10 mouse cellular contexts compared by ENCODE assay signal in the genomic region with DNA sequence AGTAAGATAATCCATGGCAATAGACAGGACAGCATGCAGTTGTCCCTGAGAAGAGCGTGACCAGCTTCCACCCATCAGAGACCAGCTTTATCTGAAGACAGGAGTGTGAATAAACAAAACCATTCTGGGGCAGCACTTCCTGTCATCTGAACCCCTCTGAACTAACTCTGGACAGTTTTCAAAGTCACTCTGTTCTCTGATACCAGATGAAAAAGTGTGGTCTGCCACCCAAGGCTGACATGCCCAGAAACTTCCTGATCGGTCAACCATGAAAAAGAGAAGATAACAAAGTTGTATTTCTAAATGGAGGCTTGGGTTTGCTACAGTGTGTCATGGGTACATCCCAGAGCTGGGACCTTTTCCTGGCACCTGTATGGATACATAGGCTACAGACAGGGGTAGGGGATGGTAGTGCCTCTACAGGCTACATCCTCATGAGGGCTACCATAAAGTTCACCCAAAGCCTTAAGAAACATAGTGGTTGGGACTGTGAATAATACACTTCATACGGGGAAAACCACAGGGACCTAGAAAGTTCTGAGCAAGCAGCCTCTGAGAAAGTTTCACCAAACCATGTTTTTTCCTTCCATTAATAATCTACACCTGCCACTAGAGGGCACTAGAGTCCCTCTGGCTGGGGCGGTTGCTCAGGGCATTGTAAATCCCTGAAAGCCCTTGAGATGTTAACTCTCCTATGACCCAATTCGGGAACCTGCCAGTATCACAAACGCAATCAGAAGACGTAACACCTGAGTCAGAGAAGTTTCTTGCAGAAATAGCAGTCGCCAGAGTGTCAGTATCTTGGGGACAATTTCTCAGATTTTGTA. TPM values are rescaled to one million over a fixed set of nuclear protein-coding genes. Genes with fewer than 3 reads are reported as not detected.
DNase-seq lines count a peak whose midpoint lies in the region; ATAC-seq and TF ChIP-seq lines count a peak whose summit lies in the region.
"Had no signal": no experiment of that assay in that cellular context is flagged by ENCODE, and none has a peak within 500 bp of the region (broad histone marks: within the 10 kb centered on the region; RNA-seq: fewer than 3 reads in every experiment).

No protein-coding gene starts in this region.

- H3K36me3 ChIP-seq in testis, adult 2 months (ENCODE audit: control insufficient read depth, insufficient read depth, low read length): no peaks in the 10 kb centered on the region
- H3K36me3 ChIP-seq in forebrain, embryonic 16.5 days (ENCODE audit: control insufficient read depth, insufficient read depth): no peaks in the 10 kb centered on the region
- H3K36me3 ChIP-seq: heart, embryonic 15.5 days; neural tube, embryonic 13.5 days had no signal

- TF ChIP-seq POLR2A in testis, adult 2 months (IDR thresholded peaks at IDR 0.05; ENCODE audit: control insufficient read depth, low read depth, low read length): no peak

- H3K9me3 ChIP-seq in forebrain, embryonic 16.5 days (ENCODE audit: control insufficient read depth, low read length): no peaks in the 10 kb centered on the region
- H3K9me3 ChIP-seq: heart, embryonic 15.5 days; neural tube, embryonic 13.5 days had no signal

- intact Hi-C loops in heart, postnatal 25 days (cut with DNase I): no loop called here

- WGBS in forebrain, embryonic 16.5 days: 69% methylated on average over 8 of the region's 8 CpGs

- TF ChIP-seq CTCF in testis, adult 2 months (IDR thresholded peaks at IDR 0.05; ENCODE audit: control insufficient read depth, insufficient read depth, insufficient replicate concordance, low read depth, low read length): peak; percentile 65; the same call in 1 of the 2 replicates

- no peak overlapping the region for H3K4me2 ChIP-seq in forebrain, embryonic 16.5 days (ENCODE audit: low read length)
- H3K4me2 ChIP-seq: heart, embryonic 15.5 days; neural tube, embryonic 13.5 days had no signal

- peak; percentile 46 to 86 for DNase-seq in adrenal gland, adult (ENCODE audit: inconsistent age in 2 of 2, low spot score in 1 of 2)
- DNase-seq in adrenal gland, postnatal 4 days (ENCODE audit: low spot score in 2 of 2): no peak
- no peak for DNase-seq in testis, postnatal 10 days (ENCODE audit: low spot score)
- peak; percentile 6 to 19 for DNase-seq in spleen, adult 18-20 months
- DNase-seq in heart, postnatal 25 days (ENCODE audit: low spot score): no peak

- no peak overlapping the region for H3K4me3 ChIP-seq in testis, adult 2 months (ENCODE audit: control insufficient read depth, low read depth, low read length)
- no peak overlapping the region for H3K4me3 ChIP-seq in forebrain, embryonic 16.5 days (replicated peaks; ENCODE audit: low read length)
- H3K4me3 ChIP-seq: heart, embryonic 15.5 days; neural tube, embryonic 13.5 days had no signal

- no peak overlapping the region for H3K27ac ChIP-seq in testis, adult 2 months (ENCODE audit: control insufficient read depth, insufficient read depth, low read depth, low read length)
- no peak overlapping the region for H3K27ac ChIP-seq in forebrain, embryonic 16.5 days (ENCODE audit: low read length)
- H3K27ac ChIP-seq: heart, embryonic 15.5 days; neural tube, embryonic 13.5 days had no signal

- no peaks in the 10 kb centered on the region for H3K27me3 ChIP-seq in testis, adult 2 months (ENCODE audit: control insufficient read depth, insufficient read depth, low read length)
- no peaks in the 10 kb centered on the region for H3K27me3 ChIP-seq in forebrain, embryonic 16.5 days (replicated peaks; ENCODE audit: control insufficient read depth, insufficient read depth, low read length)
- H3K27me3 ChIP-seq: heart, embryonic 15.5 days; neural tube, embryonic 13.5 days had no signal

- ATAC-seq in inflammation-experienced regulatory T-cells, adult 6 months: peak; percentile 50
- ATAC-seq in forebrain, embryonic 16.5 days: no peak

- H3K4me1 ChIP-seq in testis, adult 2 months (ENCODE audit: control insufficient read depth, insufficient read depth, low read length): no peaks in the 10 kb centered on the region
- no peaks in the 10 kb centered on the region for H3K4me1 ChIP-seq in forebrain, embryonic 16.5 days (replicated peaks; ENCODE audit: control insufficient read depth, insufficient read depth, low read length)
- H3K4me1 ChIP-seq: heart, embryonic 15.5 days; neural tube, embryonic 13.5 days had no signal

- H3K9ac ChIP-seq in forebrain, embryonic 16.5 days (replicated peaks; ENCODE audit: low read depth, low read length): no peak overlapping the region
- H3K9ac ChIP-seq: heart, embryonic 15.5 days; neural tube, embryonic 13.5 days had no signal

RNA-seq across cellular contexts. Expression of a gene that starts 32.7 kb away (rescaled TPM):
- total RNA-seq in adrenal gland, postnatal 4 days (2021): 100 to 1,000 TPM; 147 to 158 TPM
- polyA plus RNA-seq in testis, adult 2 months (2012; rRNA removed): 11.0 and 14.0 TPM in 2 replicates
- polyA plus RNA-seq in inflammation-experienced regulatory T-cells, adult 6 months (2017; shearing (Covaris generic)): 10 to 100 TPM; 36.7 to 56.3 (median 52.7) TPM
- polyA plus RNA-seq in forebrain, embryonic 16.5 days (2015; fragmentation: Nextera tagmentation; extraction: Ambion mirVana): 49.8 and 50.9 TPM in 2 replicates
- 10 to 100 TPM; 54.6 to 59.6 TPM for total RNA-seq in heart, postnatal 25 days (2021)

Comparison
In these comparisons a context has a peak if more than half of its experiments do, and no peak if none do; other contexts are left out.
1. DNase-seq: peak in adrenal gland, adult (2 of 2) and spleen, adult 18-20 months (2 of 2); none in adrenal gland, postnatal 4 days (0 of 2), testis, postnatal 10 days (single experiment) and heart, postnatal 25 days (single experiment).